Mouse (Mus musculus): ENCODE results near the gene Strn4. TPM values are rescaled to one million over a fixed set of nuclear protein-coding genes. Genes with fewer than 3 reads are reported as not detected.
A peak's percentile ranks its signal among the peaks of the same experiment; 100 is the strongest.

Gene Strn4
- polyA plus RNA-seq, 1 experiment from 2014 or later: 18.4 TPM

- Histone ChIP-seq H3K9ac (replicated peaks) (no peak overlapping the region), H3K27me3 (ENCODE audit: insufficient read depth, low read length) (no peaks in the 10 kb centered on the region), H3K27ac (ENCODE audit: low read depth) (no peak overlapping the region), H3K4me1 (ENCODE audit: insufficient read depth) (no peaks in the 10 kb centered on the region), H3K4me2 (ENCODE audit: low read depth, low read length) (no peak overlapping the region), H3K9me3 (ENCODE audit: low read length) (no peaks in the 10 kb centered on the region), H3K4me3 (ENCODE audit: low read depth, low read length) (no peak overlapping the region), H3K36me3 (replicated peaks; ENCODE audit: insufficient read depth, low read length) (peaks cover 28% of the 10 kb centered on the region)
- ATAC-seq: no peak
- TF ChIP-seq EP300 (IDR thresholded peaks at IDR 0.05; ENCODE audit: low read depth) (no peak), CTCF (IDR thresholded peaks at IDR 0.05; ENCODE audit: low read depth) (peak; percentile 81)
- 36% methylated on average over 5 of the region's 5 CpGs for WGBS (ENCODE audit: insufficient replicate concordance)
- DNase-seq: peak; percentile 67
Observed at GRCm38 (mm10) chr7:16859902-16860651, 44.4 kb downstream of the Strn4 start.

- peaks cover 4% of the 10 kb centered on the region; the same call in 1 of the 2 replicates for H3K4me1 ChIP-seq (ENCODE audit: insufficient read depth)
- H3K4me2 ChIP-seq (ENCODE audit: low read depth, low read length): no peak overlapping the region
- H3K36me3 ChIP-seq (replicated peaks; ENCODE audit: insufficient read depth, low read length): peaks cover 27% of the 10 kb centered on the region
- DNase-seq: no peak
- H3K27ac ChIP-seq (ENCODE audit: low read depth): no peak overlapping the region
- ATAC-seq: 0 out of 2 replicates have a peak, but pooled peaks have one; percentile 32
- TF ChIP-seq EP300 (IDR thresholded peaks at IDR 0.05; ENCODE audit: low read depth) (no peak), CTCF (IDR thresholded peaks at IDR 0.05; ENCODE audit: low read depth) (no peak)
- H3K9ac ChIP-seq (replicated peaks): 0 out of 2 replicates have a peak overlapping the region, but pooled peaks have one; percentile 4
- no peaks in the 10 kb centered on the region for H3K9me3 ChIP-seq (ENCODE audit: low read length)
- 52% methylated on average over 3 of the region's 3 CpGs for WGBS (ENCODE audit: insufficient replicate concordance)
- H3K4me3 ChIP-seq (ENCODE audit: low read depth, low read length): no peak overlapping the region
- H3K27me3 ChIP-seq (ENCODE audit: insufficient read depth, low read length): no peaks in the 10 kb centered on the region
Observed at GRCm38 (mm10) chr7:16867488-16867887, 51.8 kb downstream of the Strn4 start.

- Histone ChIP-seq H3K9ac (replicated peaks) (no peak overlapping the region), H3K27ac (ENCODE audit: low read depth) (no peak overlapping the region), H3K4me3 (ENCODE audit: low read depth, low read length) (no peak overlapping the region), H3K27me3 (ENCODE audit: insufficient read depth, low read length) (no peaks in the 10 kb centered on the region), H3K9me3 (ENCODE audit: low read length) (no peaks in the 10 kb centered on the region), H3K4me2 (ENCODE audit: low read depth, low read length) (no peak overlapping the region), H3K4me1 (ENCODE audit: insufficient read depth) (peaks cover 7% of the 10 kb centered on the region), H3K36me3 (replicated peaks; ENCODE audit: insufficient read depth, low read length) (peaks cover 27% of the 10 kb centered on the region)
- DNase-seq: no peak
- WGBS (ENCODE audit: insufficient replicate concordance): 68% methylated on average over 16 of the region's 16 CpGs
- TF ChIP-seq CTCF (IDR thresholded peaks at IDR 0.05; ENCODE audit: low read depth) (no peak), EP300 (IDR thresholded peaks at IDR 0.05; ENCODE audit: low read depth) (no peak)
- ATAC-seq: peak; percentile 80
Observed at GRCm38 (mm10) chr7:16869497-16869896, 53.8 kb downstream of the Strn4 start.

DNA sequence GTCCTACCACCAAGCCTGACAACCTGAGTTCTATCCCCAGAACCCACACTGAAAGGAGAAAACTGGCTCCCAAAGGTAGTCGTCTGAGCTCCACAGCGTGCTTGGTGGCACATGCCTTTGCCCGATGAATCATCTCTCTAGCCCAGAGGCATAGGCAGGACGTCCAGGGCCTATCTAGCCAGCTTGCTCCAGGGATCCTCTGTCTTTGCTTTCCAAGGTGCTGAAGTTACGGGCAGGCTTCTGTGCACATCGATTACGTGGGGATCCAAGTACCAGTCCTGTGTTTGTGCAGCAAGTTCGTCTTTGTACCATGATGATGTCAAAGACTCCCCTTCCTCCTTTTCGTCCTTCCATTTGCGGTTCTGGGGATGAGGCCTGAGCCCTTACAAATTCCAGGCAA is 55.9 kb downstream of the Strn4 start:
- no peak overlapping the region for H3K9ac ChIP-seq (replicated peaks)
- WGBS (ENCODE audit: insufficient replicate concordance): 80% methylated on average over 10 of the region's 10 CpGs

DNA sequence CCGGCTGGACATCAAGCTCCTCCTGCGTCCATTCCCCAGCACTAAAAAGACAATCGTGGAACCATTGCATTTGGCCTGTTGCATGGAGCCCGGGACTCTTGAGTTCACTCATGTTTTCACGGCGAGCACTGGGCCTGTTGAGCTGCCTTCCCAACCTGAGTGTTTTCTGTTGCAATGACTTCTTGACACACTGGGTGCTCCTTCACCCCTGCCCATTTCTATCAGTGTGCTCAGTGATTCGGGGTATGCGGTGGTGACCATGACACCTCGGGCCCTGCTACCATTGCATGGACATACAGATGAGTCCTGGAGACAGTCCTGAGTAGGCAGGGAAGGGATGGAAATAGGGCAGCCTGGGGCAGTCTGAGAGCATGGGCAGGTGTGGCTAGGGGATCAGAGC is 56.8 kb downstream of the Strn4 start:
- H3K9me3 ChIP-seq (ENCODE audit: low read length): no peaks in the 10 kb centered on the region
- peaks cover 20% of the 10 kb centered on the region for H3K36me3 ChIP-seq (replicated peaks; ENCODE audit: insufficient read depth, low read length)
- H3K4me2 ChIP-seq (ENCODE audit: low read depth, low read length): no peak overlapping the region
- WGBS (ENCODE audit: insufficient replicate concordance): 83% methylated on average over 9 of the region's 9 CpGs
- H3K4me3 ChIP-seq (ENCODE audit: low read depth, low read length): no peak overlapping the region
- TF ChIP-seq CTCF (IDR thresholded peaks at IDR 0.05; ENCODE audit: low read depth) (no peak), EP300 (IDR thresholded peaks at IDR 0.05; ENCODE audit: low read depth) (no peak)
- H3K9ac ChIP-seq (replicated peaks): no peak overlapping the region
- H3K4me1 ChIP-seq (ENCODE audit: insufficient read depth): peaks cover 21% of the 10 kb centered on the region
- H3K27ac ChIP-seq (ENCODE audit: low read depth): no peak overlapping the region
- H3K27me3 ChIP-seq (ENCODE audit: insufficient read depth, low read length): peaks cover 16% of the 10 kb centered on the region
- ATAC-seq: no peak
- DNase-seq: no peak

More for the DNA sequence above, 55.9 kb downstream of the Strn4 start:
- ATAC-seq (no peak), DNase-seq (no peak)
- Histone ChIP-seq H3K4me2 (ENCODE audit: low read depth, low read length) (no peak overlapping the region), H3K27ac (ENCODE audit: low read depth) (no peak overlapping the region), H3K27me3 (ENCODE audit: insufficient read depth, low read length) (peaks cover 12% of the 10 kb centered on the region), H3K4me1 (ENCODE audit: insufficient read depth) (peaks cover 21% of the 10 kb centered on the region), H3K9me3 (ENCODE audit: low read length) (no peaks in the 10 kb centered on the region), H3K36me3 (replicated peaks; ENCODE audit: insufficient read depth, low read length) (peaks cover 20% of the 10 kb centered on the region), H3K4me3 (ENCODE audit: low read depth, low read length) (no peak overlapping the region)
- no peak for TF ChIP-seq CTCF (IDR thresholded peaks at IDR 0.05; ENCODE audit: low read depth)
- no peak for TF ChIP-seq EP300 (IDR thresholded peaks at IDR 0.05; ENCODE audit: low read depth)

DNA sequence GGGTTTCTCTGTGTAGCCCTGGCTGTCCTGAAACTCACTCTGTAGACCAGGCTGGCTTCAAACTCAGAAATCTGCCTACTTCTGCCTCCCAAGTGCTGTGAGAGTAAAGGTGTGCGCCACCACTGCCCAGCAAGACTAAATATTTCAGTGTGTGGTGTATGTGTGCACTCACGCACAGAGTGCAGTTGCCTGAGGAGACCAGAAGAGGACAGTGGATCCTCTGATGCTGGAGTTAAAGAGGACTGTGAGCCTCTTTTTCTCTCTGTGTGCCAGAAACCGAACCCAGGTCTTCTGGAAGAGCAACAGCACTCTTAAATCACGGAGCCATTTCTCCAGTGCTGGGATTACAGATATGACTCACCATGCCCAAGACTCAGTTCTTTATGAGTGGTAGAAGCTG is 57.7 kb downstream of the Strn4 start:
- peaks cover 18% of the 10 kb centered on the region; the same call in 1 of the 2 replicates for H3K36me3 ChIP-seq (replicated peaks; ENCODE audit: insufficient read depth, low read length)
- DNase-seq (no peak), ATAC-seq (no peak)
- no peak overlapping the region for H3K9ac ChIP-seq (replicated peaks)
- no peak for TF ChIP-seq EP300 (IDR thresholded peaks at IDR 0.05; ENCODE audit: low read depth)
- TF ChIP-seq CTCF (IDR thresholded peaks at IDR 0.05; ENCODE audit: low read depth): no peak
- WGBS (ENCODE audit: insufficient replicate concordance): 86% methylated on average over 4 of the region's 4 CpGs
- H3K27me3 ChIP-seq (ENCODE audit: insufficient read depth, low read length): peaks cover 16% of the 10 kb centered on the region
- H3K9me3 ChIP-seq (ENCODE audit: low read length): no peaks in the 10 kb centered on the region
- no peak overlapping the region for H3K27ac ChIP-seq (ENCODE audit: low read depth)
- H3K4me2 ChIP-seq (ENCODE audit: low read depth, low read length): no peak overlapping the region
- H3K4me3 ChIP-seq (ENCODE audit: low read depth, low read length): no peak overlapping the region
- H3K4me1 ChIP-seq (ENCODE audit: insufficient read depth): peaks cover 17% of the 10 kb centered on the region

All from liver, postnatal 0 days (tissue).